Mouse (Mus musculus): Measurements from ENCODE around the gene Cstf1.

Cstf1 gene

GRCm38 (mm10) chr2:172416218-172416617 is 45.7 kb downstream of the Cstf1 start:
- no peak for DNase-seq (ENCODE audit: low spot score in 2 of 2)

- no peak for DNase-seq (ENCODE audit: low spot score in 2 of 2)
Measured at GRCm38 (mm10) chr2:172416876-172417275, 46.4 kb downstream of the Cstf1 start.

- DNase-seq (ENCODE audit: low spot score in 2 of 2) = no peak
Measured at GRCm38 (mm10) chr2:172418208-172418607, 47.7 kb downstream of the Cstf1 start.

GRCm38 (mm10) chr2:172430609-172431008 is 60.1 kb downstream of the Cstf1 start:
- DNase-seq (ENCODE audit: low spot score in 2 of 2) = no peak
